Mouse (Mus musculus): ENCODE data around the gene Stat3. TPM values are rescaled to one million over a fixed set of nuclear protein-coding genes. Genes with fewer than 3 reads are reported as not detected.

Gene Stat3
- total and polyA plus RNA-seq, 2 experiments from 2014 or later, result 40.8 to 47.1 TPM

GRCm38 (mm10) chr11:100981236-100981635 lies 41.9 kb upstream of the Stat3 start:
- Histone ChIP-seq H3K36me3 (ENCODE audit: insufficient read depth, low read length) (no peaks in the 10 kb centered on the region), H3K27ac (ENCODE audit: low read depth, low read length) (no peak overlapping the region), H3K4me2 (ENCODE audit: low read depth, low read length, poor library complexity, severe bottlenecking) (no peak overlapping the region), H3K27me3 (ENCODE audit: insufficient read depth, low read length) (0 out of 2 replicates have a peak, but pooled peaks cover 4% of the 10 kb centered on the region), H3K9ac (replicated peaks; ENCODE audit: low read length, poor library complexity, severe bottlenecking) (no peak overlapping the region), H3K4me3 (ENCODE audit: low read depth, low read length) (no peak overlapping the region), H3K9me3 (ENCODE audit: low read length) (no peaks in the 10 kb centered on the region), H3K4me1 (ENCODE audit: insufficient read depth, low read length) (no peaks in the 10 kb centered on the region)
- no peak for TF ChIP-seq CTCF (IDR thresholded peaks at IDR 0.05)
- WGBS, result 63% methylated on average over 3 of the region's 3 CpGs
- ATAC-seq (ENCODE audit: low FRiP score), result no peak
- no peak for DNase-seq (ENCODE audit: low spot score)

- Histone ChIP-seq H3K4me3 (ENCODE audit: low read depth, low read length) (no peak overlapping the region), H3K27ac (ENCODE audit: low read depth, low read length) (no peak overlapping the region), H3K9ac (replicated peaks; ENCODE audit: low read length, poor library complexity, severe bottlenecking) (no peak overlapping the region), H3K4me1 (ENCODE audit: insufficient read depth, low read length) (no peaks in the 10 kb centered on the region), H3K36me3 (ENCODE audit: insufficient read depth, low read length) (no peaks in the 10 kb centered on the region), H3K27me3 (ENCODE audit: insufficient read depth, low read length) (0 out of 2 replicates have a peak, but pooled peaks cover 4% of the 10 kb centered on the region), H3K9me3 (ENCODE audit: low read length) (no peaks in the 10 kb centered on the region), H3K4me2 (ENCODE audit: low read depth, low read length, poor library complexity, severe bottlenecking) (no peak overlapping the region)
- DNase-seq (ENCODE audit: low spot score), result no peak
- WGBS, result 88% methylated on average over 1 of the region's 1 CpGs
- ATAC-seq (ENCODE audit: low FRiP score), result no peak
- TF ChIP-seq CTCF (IDR thresholded peaks at IDR 0.05), result no peak
Observed at GRCm38 (mm10) chr11:100980438-100980837, 41.1 kb upstream of the Stat3 start.

- Histone ChIP-seq H3K4me1 (ENCODE audit: insufficient read depth, low read length) (no peaks in the 10 kb centered on the region), H3K4me2 (ENCODE audit: low read depth, low read length, poor library complexity, severe bottlenecking) (no peak overlapping the region), H3K27ac (ENCODE audit: low read depth, low read length) (no peak overlapping the region), H3K36me3 (ENCODE audit: insufficient read depth, low read length) (no peaks in the 10 kb centered on the region), H3K9me3 (ENCODE audit: low read length) (no peaks in the 10 kb centered on the region), H3K27me3 (ENCODE audit: insufficient read depth, low read length) (0 out of 2 replicates have a peak, but pooled peaks cover 4% of the 10 kb centered on the region), H3K4me3 (ENCODE audit: low read depth, low read length) (no peak overlapping the region), H3K9ac (replicated peaks; ENCODE audit: low read length, poor library complexity, severe bottlenecking) (no peak overlapping the region)
- no peak for TF ChIP-seq CTCF (IDR thresholded peaks at IDR 0.05)
- 56% methylated on average over 8 of the region's 8 CpGs for WGBS
- ATAC-seq (ENCODE audit: low FRiP score), result no peak
- peak; percentile 17 for DNase-seq (ENCODE audit: low spot score)
Observed at GRCm38 (mm10) chr11:100979887-100980286, 40.5 kb upstream of the Stat3 start.

- no peaks in the 10 kb centered on the region for H3K9me3 ChIP-seq (ENCODE audit: low read length)
- H3K9ac ChIP-seq (replicated peaks; ENCODE audit: low read length, poor library complexity, severe bottlenecking), result no peak overlapping the region
- no peak for DNase-seq (ENCODE audit: low spot score)
- H3K27me3 ChIP-seq (ENCODE audit: insufficient read depth, low read length), result peaks cover 32% of the 10 kb centered on the region
- no peak overlapping the region for H3K27ac ChIP-seq (ENCODE audit: low read depth, low read length)
- TF ChIP-seq CTCF (IDR thresholded peaks at IDR 0.05), result no peak
- no peaks in the 10 kb centered on the region for H3K4me1 ChIP-seq (ENCODE audit: insufficient read depth, low read length)
- no peak overlapping the region for H3K4me2 ChIP-seq (ENCODE audit: low read depth, low read length, poor library complexity, severe bottlenecking)
- H3K36me3 ChIP-seq (ENCODE audit: insufficient read depth, low read length), result no peaks in the 10 kb centered on the region
- ATAC-seq (ENCODE audit: low FRiP score), result no peak
- no peak overlapping the region for H3K4me3 ChIP-seq (ENCODE audit: low read depth, low read length)
- 72% methylated on average over 7 of the region's 7 CpGs for WGBS
Observed at GRCm38 (mm10) chr11:100975241-100975640, 35.9 kb upstream of the Stat3 start.

- H3K4me1 ChIP-seq (ENCODE audit: insufficient read depth, low read length), result 0 out of 2 replicates have a peak, but pooled peaks cover 5% of the 10 kb centered on the region
- WGBS, result 74% methylated on average over 14 of the region's 14 CpGs
- H3K27ac ChIP-seq (ENCODE audit: low read depth, low read length), result no peak overlapping the region
- no peaks in the 10 kb centered on the region for H3K9me3 ChIP-seq (ENCODE audit: low read length)
- ATAC-seq (ENCODE audit: low FRiP score) (no peak), DNase-seq (ENCODE audit: low spot score) (no peak)
- H3K9ac ChIP-seq (replicated peaks; ENCODE audit: low read length, poor library complexity, severe bottlenecking), result no peak overlapping the region
- H3K4me2 ChIP-seq (ENCODE audit: low read depth, low read length, poor library complexity, severe bottlenecking), result no peak overlapping the region
- peaks cover 39% of the 10 kb centered on the region for H3K27me3 ChIP-seq (ENCODE audit: insufficient read depth, low read length)
- no peak overlapping the region for H3K4me3 ChIP-seq (ENCODE audit: low read depth, low read length)
- H3K36me3 ChIP-seq (ENCODE audit: insufficient read depth, low read length), result no peaks in the 10 kb centered on the region
- TF ChIP-seq CTCF (IDR thresholded peaks at IDR 0.05), result no peak
Observed at GRCm38 (mm10) chr11:100974381-100974970, 35.1 kb upstream of the Stat3 start.

GRCm38 (mm10) chr11:100973245-100973644 lies 33.9 kb upstream of the Stat3 start:
- Histone ChIP-seq H3K36me3 (ENCODE audit: insufficient read depth, low read length) (no peaks in the 10 kb centered on the region), H3K4me2 (ENCODE audit: low read depth, low read length, poor library complexity, severe bottlenecking) (no peak overlapping the region), H3K9me3 (ENCODE audit: low read length) (no peaks in the 10 kb centered on the region), H3K27me3 (ENCODE audit: insufficient read depth, low read length) (peaks cover 51% of the 10 kb centered on the region), H3K4me1 (ENCODE audit: insufficient read depth, low read length) (0 out of 2 replicates have a peak, but pooled peaks cover 5% of the 10 kb centered on the region), H3K4me3 (ENCODE audit: low read depth, low read length) (no peak overlapping the region), H3K9ac (replicated peaks; ENCODE audit: low read length, poor library complexity, severe bottlenecking) (no peak overlapping the region), H3K27ac (ENCODE audit: low read depth, low read length) (no peak overlapping the region)
- TF ChIP-seq CTCF (IDR thresholded peaks at IDR 0.05), result no peak
- ATAC-seq (ENCODE audit: low FRiP score) (no peak), DNase-seq (ENCODE audit: low spot score) (no peak)
- 88% methylated on average over 7 of the region's 7 CpGs for WGBS

Measured in midbrain, postnatal 0 days (tissue).